Mouse (Mus musculus) ovary, postnatal 14 days (tissue): ENCODE data around the gene Acad8.
A peak's percentile ranks its signal among the peaks of the same experiment; 100 is the strongest.

Experiments
- DNase-seq: peaks from one replicate; pipeline ENCODE4 v3.0.0; 2022; ENCODE audit warnings: low spot score

The Acad8 gene

DNA sequence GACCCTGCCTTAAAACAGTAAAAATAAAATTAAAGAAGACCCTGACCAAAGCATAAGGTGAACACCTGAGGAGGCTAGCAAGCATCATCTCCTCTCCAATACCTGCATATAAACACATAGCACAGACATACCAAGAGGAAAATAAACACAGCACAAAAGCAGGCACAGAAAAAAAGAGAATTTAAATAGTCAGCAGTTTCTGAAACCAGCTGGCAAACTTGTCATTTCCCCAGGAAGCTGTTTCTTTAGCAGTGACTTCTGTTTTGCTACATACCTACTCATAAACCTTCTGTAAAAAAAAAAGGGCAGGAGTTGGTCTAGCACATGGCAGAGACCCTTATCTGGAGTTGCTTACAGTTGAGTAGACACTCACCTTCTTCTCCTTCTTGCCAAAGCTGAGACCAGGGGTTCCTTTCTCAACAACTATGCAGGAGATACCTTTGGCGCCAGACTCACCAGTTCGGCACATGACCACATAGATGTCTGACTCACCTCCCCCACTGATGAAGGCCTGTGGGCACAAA is 14.2 kb downstream of the Acad8 start:
- DNase-seq, result no peak

DNA sequence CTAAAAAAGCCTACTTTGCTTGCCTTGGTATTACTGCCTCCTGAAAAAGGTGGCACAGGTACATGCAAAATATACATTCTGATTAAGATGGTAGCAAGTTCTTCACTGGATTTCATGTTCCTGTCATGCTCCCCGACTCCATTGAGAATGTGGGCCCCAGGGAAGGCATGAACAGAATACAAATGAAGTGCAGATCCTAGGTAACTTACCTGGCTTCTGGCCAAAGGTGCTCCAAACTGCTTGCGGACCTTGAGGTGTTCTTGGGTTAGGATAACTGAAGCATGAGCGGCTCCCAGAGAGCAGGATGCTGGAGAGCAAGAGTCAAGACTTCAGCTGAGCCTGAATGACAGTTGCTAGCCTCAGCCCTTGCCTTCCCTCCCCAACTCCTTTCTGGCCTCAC is 20.6 kb downstream of the Acad8 start:
- no peak for DNase-seq

DNA sequence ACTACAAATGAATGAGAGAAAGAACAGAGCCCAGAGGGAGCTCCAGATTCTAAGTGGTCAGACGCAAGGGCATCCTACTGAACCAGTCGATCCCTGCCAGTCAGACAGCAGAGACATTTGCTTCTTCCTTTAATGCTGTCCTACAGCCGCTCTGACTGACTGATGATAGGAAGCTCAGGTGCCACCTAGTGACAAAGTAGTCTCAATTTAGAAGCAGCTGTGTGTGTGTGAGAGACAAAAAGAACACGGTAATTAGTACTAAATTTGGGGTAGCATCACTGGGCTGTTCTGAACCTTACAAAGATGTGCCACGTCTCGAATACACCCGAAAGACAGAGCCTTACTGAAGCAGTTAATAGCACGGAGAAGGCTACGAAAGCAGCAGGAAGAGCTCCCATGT is 21.6 kb downstream of the Acad8 start:
- no peak for DNase-seq

DNA sequence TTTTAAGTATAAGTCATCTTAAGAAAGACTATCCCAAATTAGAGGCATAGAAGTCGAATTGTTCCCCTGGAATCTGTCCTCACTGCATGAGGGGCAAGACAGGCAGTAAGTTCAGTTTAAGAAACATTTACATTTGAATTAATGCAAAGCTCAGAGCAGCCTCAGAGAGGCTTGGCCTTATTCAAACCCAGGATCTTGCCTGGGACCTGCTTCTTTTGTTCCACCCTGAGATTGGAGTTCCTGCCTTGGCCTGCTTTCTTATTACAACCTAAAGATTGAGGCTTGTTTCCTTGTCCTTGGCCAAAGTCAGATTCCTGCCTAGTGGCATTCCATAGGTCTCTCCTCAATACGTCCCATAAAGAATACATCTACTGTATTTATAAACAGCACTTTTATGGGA is 51.6 kb downstream of the Acad8 start:
- DNase-seq, result no peak

DNA sequence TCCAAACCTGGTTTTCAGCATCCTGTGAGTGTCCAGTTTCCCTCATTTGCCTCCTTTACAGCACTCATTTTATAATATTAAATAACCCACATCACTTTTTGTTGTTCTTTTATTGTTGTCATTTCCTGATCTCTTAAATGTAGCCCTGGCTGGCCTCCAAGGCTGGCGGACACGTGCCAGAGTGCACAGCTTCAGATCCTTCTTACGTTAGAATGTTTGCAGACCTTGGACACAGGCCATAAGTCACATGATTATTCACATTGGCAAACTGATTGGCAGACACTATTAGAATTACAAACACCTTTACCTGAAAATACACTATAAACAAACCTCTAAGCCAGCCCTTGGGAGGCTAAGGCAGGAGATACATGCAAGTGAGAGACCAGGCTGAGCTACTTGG is 75.2 kb downstream of the Acad8 start:
- peak; percentile 22 for DNase-seq
